Mouse (Mus musculus) ES-Bruce4 (cell line): Measurements from ENCODE around the gene Gm9918.

ENCODE experiments used
- CTCF ChIP-seq: IDR thresholded peaks from one replicate; pipeline ENCODE4 v1.8.1; 2011; ENCODE audit warnings: low read depth, low read length
- EP300 ChIP-seq: IDR thresholded peaks from 2 replicates; pipeline ENCODE4 v1.6.1; 2011; ENCODE audit warnings: low read depth, low read length; ENCODE audit not compliant: insufficient read depth
- POLR2A ChIP-seq: IDR thresholded peaks from one replicate; pipeline ENCODE4 v1.8.1; 2011; ENCODE audit warnings: low read length; ENCODE audit not compliant: insufficient read depth

DNA sequence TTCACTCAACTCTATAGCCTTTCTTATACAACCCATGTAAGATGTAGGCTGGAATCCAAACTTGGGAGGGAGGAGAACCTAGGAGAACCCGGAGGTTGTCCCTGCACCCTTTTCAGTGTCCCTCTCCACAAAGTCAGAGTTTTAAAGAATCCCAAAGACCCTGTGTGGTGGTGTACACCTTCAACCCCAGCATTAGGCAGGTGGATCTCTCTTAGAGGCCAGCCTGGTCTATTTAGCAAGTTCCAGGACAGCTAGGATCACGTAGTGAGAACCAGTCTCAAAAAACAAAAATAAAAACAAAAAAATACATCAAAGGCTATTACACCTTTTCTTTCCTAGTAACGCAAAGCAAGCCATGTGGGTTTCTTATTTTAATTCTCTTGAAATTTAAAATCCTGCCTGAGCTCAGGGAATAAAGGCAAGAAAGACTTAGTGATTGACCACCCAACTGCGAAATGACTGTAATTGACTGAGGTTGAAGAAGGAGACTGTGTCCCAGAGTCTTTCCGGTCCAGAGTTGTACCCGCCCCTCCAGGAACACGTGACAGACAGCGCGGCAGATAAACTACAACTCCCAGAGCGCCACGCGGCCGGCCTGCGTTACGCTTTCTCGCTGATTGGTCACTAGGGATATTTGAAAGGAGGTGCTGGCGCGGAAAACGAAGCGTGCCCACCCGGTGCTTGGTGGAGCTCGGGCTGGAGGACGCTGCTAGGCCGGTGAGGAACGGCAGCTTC is 25.4 kb downstream of the Gm9918 start, which contains the start of gene Espl1:
- no peak for TF ChIP-seq CTCF
- TF ChIP-seq POLR2A: peak; percentile 87
- no peak for TF ChIP-seq EP300
